Mouse (Mus musculus) forebrain, embryonic 10.5 days (tissue): ENCODE data around the gene Pir. TPM values are rescaled to one million over a fixed set of nuclear protein-coding genes. Genes with fewer than 3 reads are reported as not detected.

ENCODE experiments used
- DNase-seq: peaks from one replicate; pipeline ENCODE4 v3.0.0-alpha.2; 2017; ENCODE audit warnings: low spot score; ENCODE audit errors: extremely low spot score
- H3K27ac ChIP-seq: fragments of 300-500 bp; sonication (generic); 2 replicates; pipeline ENCODE4 v1.5.1; 2016; ENCODE audit warnings: mild to moderate bottlenecking
- H3K27me3 ChIP-seq: fragments of 300-500 bp; sonication (generic); 2 replicates; pipeline ENCODE4 v1.6.1; 2016; ENCODE audit warnings: mild to moderate bottlenecking; ENCODE audit not compliant: poor library complexity, severe bottlenecking
- H3K36me3 ChIP-seq: fragments of 300-500 bp; sonication (generic); replicated peaks from 2 replicates; pipeline ENCODE4 v1.6.1; 2016; ENCODE audit warnings: mild to moderate bottlenecking, moderate library complexity
- H3K4me1 ChIP-seq: fragments of 300-500 bp; sonication (generic); 2 replicates; pipeline ENCODE4 v1.6.1; 2016
- H3K4me3 ChIP-seq: fragments of 300-500 bp; sonication (generic); 2 replicates; pipeline ENCODE4 v1.5.1; 2016; ENCODE audit warnings: mild to moderate bottlenecking, moderate library complexity
- H3K9me3 ChIP-seq: fragments of 300-500 bp; sonication (generic); 2 replicates; pipeline ENCODE4 v1.6.1; 2016; ENCODE audit warnings: mild to moderate bottlenecking, moderate library complexity
- WGBS: fragments of 180-500 bp; shearing (Covaris S2); methylation state at CpG from one replicate; pipeline ENCODE4 v1.1.7; 2016; 5-methylcytosine and 5-hydroxymethylcytosine counted together
- polyA plus RNA-seq: library from polyadenylated mRNA; unstranded; fragments of >200 nt; fragmentation: Nextera tagmentation; extraction: Ambion mirVana; gene quantifications from 2 replicates; pipeline ENCODE4 v1.2.1, GENCODE M21; 2016

Gene Pir
- polyA plus RNA-seq, 1 experiment from 2014 or later, result 16.3 TPM

- Histone ChIP-seq H3K27me3 (peaks cover 68% of the 10 kb centered on the region), H3K27ac (no peak overlapping the region), H3K4me3 (no peak overlapping the region), H3K4me1 (no peaks in the 10 kb centered on the region), H3K9me3 (no peaks in the 10 kb centered on the region), H3K36me3 (no peaks in the 10 kb centered on the region)
- no peak for DNase-seq
- WGBS, result 91% methylated on average over 4 of the region's 4 CpGs
Measured at GRCm38 (mm10) chrX:164283808-164284207, 14.6 kb downstream of the Pir start.

- Histone ChIP-seq H3K4me1 (no peaks in the 10 kb centered on the region), H3K4me3 (no peak overlapping the region), H3K36me3 (no peaks in the 10 kb centered on the region), H3K9me3 (no peaks in the 10 kb centered on the region), H3K27ac (no peak overlapping the region), H3K27me3 (peaks cover 73% of the 10 kb centered on the region)
- 73% methylated on average over 3 of the region's 3 CpGs for WGBS
- no peak for DNase-seq
Measured at GRCm38 (mm10) chrX:164287077-164287476, 17.9 kb downstream of the Pir start.

GRCm38 (mm10) chrX:164291147-164291546, 22.0 kb downstream of the Pir start:
- Histone ChIP-seq H3K9me3 (no peaks in the 10 kb centered on the region), H3K27me3 (peaks cover 77% of the 10 kb centered on the region), H3K4me3 (no peak overlapping the region), H3K27ac (no peak overlapping the region), H3K4me1 (no peaks in the 10 kb centered on the region), H3K36me3 (no peaks in the 10 kb centered on the region)
- DNase-seq, result no peak
- WGBS, result 71% methylated on average over 5 of the region's 5 CpGs

- Histone ChIP-seq H3K4me3 (no peak overlapping the region), H3K27ac (no peak overlapping the region), H3K27me3 (peaks cover 51% of the 10 kb centered on the region), H3K36me3 (no peaks in the 10 kb centered on the region), H3K9me3 (no peaks in the 10 kb centered on the region), H3K4me1 (no peaks in the 10 kb centered on the region)
- WGBS, result 91% methylated on average over 2 of the region's 2 CpGs
- no peak for DNase-seq
Measured at GRCm38 (mm10) chrX:164306250-164306649, 37.1 kb downstream of the Pir start.

GRCm38 (mm10) chrX:164313876-164314275, 44.7 kb downstream of the Pir start:
- Histone ChIP-seq H3K27ac (no peak overlapping the region), H3K4me1 (no peaks in the 10 kb centered on the region), H3K9me3 (no peaks in the 10 kb centered on the region), H3K36me3 (no peaks in the 10 kb centered on the region), H3K27me3 (peaks cover 67% of the 10 kb centered on the region), H3K4me3 (no peak overlapping the region)
- WGBS, result 76% methylated on average over 1 of the region's 1 CpGs
- DNase-seq, result no peak

- Histone ChIP-seq H3K27ac (no peak overlapping the region), H3K27me3 (peaks cover 68% of the 10 kb centered on the region), H3K9me3 (no peaks in the 10 kb centered on the region), H3K4me1 (no peaks in the 10 kb centered on the region), H3K36me3 (no peaks in the 10 kb centered on the region), H3K4me3 (no peak overlapping the region)
- DNase-seq, result no peak
- 94% methylated on average over 4 of the region's 4 CpGs for WGBS
Measured at GRCm38 (mm10) chrX:164318554-164318953, 49.4 kb downstream of the Pir start.

GRCm38 (mm10) chrX:164320031-164320430, 50.9 kb downstream of the Pir start:
- H3K27ac ChIP-seq, result no peak overlapping the region
- 92% methylated on average over 3 of the region's 3 CpGs for WGBS
- H3K36me3 ChIP-seq, result no peaks in the 10 kb centered on the region
- no peaks in the 10 kb centered on the region for H3K4me1 ChIP-seq
- H3K27me3 ChIP-seq, result peaks cover 68% of the 10 kb centered on the region
- H3K4me3 ChIP-seq, result no peak overlapping the region
- DNase-seq, result no peak
- no peaks in the 10 kb centered on the region for H3K9me3 ChIP-seq

GRCm38 (mm10) chrX:164322492-164322891, 53.3 kb downstream of the Pir start:
- Histone ChIP-seq H3K27me3 (peaks cover 59% of the 10 kb centered on the region), H3K9me3 (no peaks in the 10 kb centered on the region), H3K4me1 (no peaks in the 10 kb centered on the region), H3K27ac (no peak overlapping the region), H3K4me3 (no peak overlapping the region), H3K36me3 (no peaks in the 10 kb centered on the region)
- WGBS, result 90% methylated on average over 5 of the region's 5 CpGs
- no peak for DNase-seq

- H3K36me3 ChIP-seq, result no peaks in the 10 kb centered on the region
- 70% methylated on average over 4 of the region's 4 CpGs for WGBS
- DNase-seq, result no peak
- no peaks in the 10 kb centered on the region for H3K9me3 ChIP-seq
- no peaks in the 10 kb centered on the region for H3K4me1 ChIP-seq
- H3K27ac ChIP-seq, result no peak overlapping the region
- peaks cover 50% of the 10 kb centered on the region for H3K27me3 ChIP-seq
- H3K4me3 ChIP-seq, result no peak overlapping the region
Measured at GRCm38 (mm10) chrX:164323391-164323913, 54.3 kb downstream of the Pir start.

- no peaks in the 10 kb centered on the region for H3K36me3 ChIP-seq
- peaks cover 34% of the 10 kb centered on the region for H3K27me3 ChIP-seq
- WGBS, result 93% methylated on average over 2 of the region's 2 CpGs
- no peak for DNase-seq
- H3K9me3 ChIP-seq, result no peaks in the 10 kb centered on the region
- no peak overlapping the region for H3K27ac ChIP-seq
- H3K4me3 ChIP-seq, result no peak overlapping the region
- no peaks in the 10 kb centered on the region for H3K4me1 ChIP-seq
Measured at GRCm38 (mm10) chrX:164330351-164330750, 61.2 kb downstream of the Pir start.

- H3K27ac ChIP-seq, result no peak overlapping the region
- no peak for DNase-seq
- no peaks in the 10 kb centered on the region for H3K4me1 ChIP-seq
- H3K4me3 ChIP-seq, result no peak overlapping the region
- H3K36me3 ChIP-seq, result no peaks in the 10 kb centered on the region
- H3K9me3 ChIP-seq, result no peaks in the 10 kb centered on the region
- 82% methylated on average over 3 of the region's 3 CpGs for WGBS
- H3K27me3 ChIP-seq, result peaks cover 34% of the 10 kb centered on the region
Measured at GRCm38 (mm10) chrX:164330766-164331165, 61.6 kb downstream of the Pir start.

- Histone ChIP-seq H3K27me3 (peaks cover 36% of the 10 kb centered on the region), H3K27ac (no peak overlapping the region), H3K4me1 (no peaks in the 10 kb centered on the region), H3K9me3 (no peaks in the 10 kb centered on the region), H3K36me3 (no peaks in the 10 kb centered on the region), H3K4me3 (no peak overlapping the region)
- 87% methylated on average over 4 of the region's 4 CpGs for WGBS
- DNase-seq, result no peak
Measured at GRCm38 (mm10) chrX:164338591-164338990, 69.4 kb downstream of the Pir start.

- Histone ChIP-seq H3K9me3 (no peaks in the 10 kb centered on the region), H3K27me3 (peaks cover 50% of the 10 kb centered on the region), H3K27ac (no peak overlapping the region), H3K4me3 (no peak overlapping the region), H3K4me1 (no peaks in the 10 kb centered on the region), H3K36me3 (no peaks in the 10 kb centered on the region)
- WGBS, result 93% methylated on average over 4 of the region's 4 CpGs
- no peak for DNase-seq
Measured at GRCm38 (mm10) chrX:164345359-164345938, 76.3 kb downstream of the Pir start.

- 92% methylated on average over 3 of the region's 3 CpGs for WGBS
- DNase-seq, result no peak
- H3K27me3 ChIP-seq, result peaks cover 36% of the 10 kb centered on the region
- H3K4me1 ChIP-seq, result no peaks in the 10 kb centered on the region
- H3K36me3 ChIP-seq, result no peaks in the 10 kb centered on the region
- no peak overlapping the region for H3K4me3 ChIP-seq
- no peak overlapping the region for H3K27ac ChIP-seq
- no peaks in the 10 kb centered on the region for H3K9me3 ChIP-seq
Measured at GRCm38 (mm10) chrX:164348937-164349336, 79.8 kb downstream of the Pir start.
